Mouse (Mus musculus) ovary, adult 18-20 months (tissue): Measurements from ENCODE around the gene Fyttd1.
"Not testable (repeated sequence)": the region's sequence is repeated elsewhere in the genome, so short reads cannot be mapped to it uniquely, and the experiment has no call there.

Experiments used
- DNase-seq: peaks from one replicate; pipeline ENCODE4 v3.0.0; 2022; ENCODE audit warnings: low spot score, mixed read lengths

The Fyttd1 gene

DNA sequence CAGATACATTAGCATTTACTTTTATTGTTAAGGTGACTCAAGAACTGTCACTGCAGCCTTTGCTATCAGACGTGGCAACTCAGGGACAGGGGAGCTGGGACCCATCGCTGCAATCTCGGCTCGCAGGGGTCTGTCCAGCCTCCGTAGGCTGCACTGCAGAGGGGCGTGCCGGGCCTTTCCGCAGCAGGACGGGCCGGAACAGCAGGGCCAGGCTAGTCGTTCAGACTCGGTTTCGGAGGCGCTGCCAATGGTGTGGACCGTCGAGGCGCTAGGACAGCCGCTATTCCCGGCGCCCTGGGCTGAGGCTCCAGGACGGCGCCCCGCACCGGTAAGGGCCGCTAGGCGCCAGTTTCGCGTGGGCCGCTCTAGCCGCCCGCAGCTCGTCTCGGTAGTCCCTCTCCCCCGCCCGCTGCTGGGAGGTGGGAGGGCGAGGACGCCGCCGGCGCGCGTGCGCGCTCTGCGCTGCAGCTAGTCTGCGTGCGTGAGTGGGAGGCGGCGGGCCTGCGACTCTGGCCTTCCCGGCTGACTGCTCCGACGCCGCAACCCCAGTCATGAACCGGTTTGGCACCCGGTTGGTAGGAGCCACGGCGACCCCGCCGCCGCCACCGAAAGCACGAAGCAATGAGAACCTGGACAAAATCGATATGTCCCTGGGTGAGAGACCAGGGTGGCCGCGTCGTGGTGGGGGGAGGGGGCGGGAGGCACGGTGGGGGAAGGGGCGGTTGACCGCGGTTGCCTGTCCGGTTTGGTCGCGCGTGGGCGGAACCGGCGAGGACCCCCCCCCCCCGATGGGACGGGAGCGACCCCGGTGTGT, at the start of gene Fyttd1, which contains the start of gene Rubcn:
TSS of gene Fyttd1 (plus strand) at position 158 of the 814 bp plus-strand sequence.
TSS of gene Rubcn (minus strand) at position 424 of the 814 bp plus-strand sequence.
- DNase-seq: peak; percentile 93

DNA sequence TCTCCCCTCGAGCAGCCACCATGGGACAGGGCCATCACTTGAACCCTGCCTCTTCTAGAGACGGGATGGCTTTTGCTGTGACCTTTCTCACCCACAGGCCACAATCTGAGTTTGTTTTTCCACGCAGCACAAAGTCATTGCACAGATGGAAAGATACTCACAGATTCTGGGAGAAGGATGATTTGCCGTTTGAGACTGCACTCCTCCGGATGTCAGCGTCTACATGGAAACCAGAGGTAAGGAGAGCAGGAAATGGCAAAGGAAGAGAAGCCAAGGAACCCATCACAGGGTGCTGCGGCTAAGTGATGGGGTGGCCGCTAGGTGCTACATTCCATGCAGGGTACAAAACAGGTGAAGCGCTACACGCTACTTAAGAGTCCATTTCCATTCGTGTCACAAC, 48.2 kb upstream of the Fyttd1 start:
- DNase-seq: no peak

DNA sequence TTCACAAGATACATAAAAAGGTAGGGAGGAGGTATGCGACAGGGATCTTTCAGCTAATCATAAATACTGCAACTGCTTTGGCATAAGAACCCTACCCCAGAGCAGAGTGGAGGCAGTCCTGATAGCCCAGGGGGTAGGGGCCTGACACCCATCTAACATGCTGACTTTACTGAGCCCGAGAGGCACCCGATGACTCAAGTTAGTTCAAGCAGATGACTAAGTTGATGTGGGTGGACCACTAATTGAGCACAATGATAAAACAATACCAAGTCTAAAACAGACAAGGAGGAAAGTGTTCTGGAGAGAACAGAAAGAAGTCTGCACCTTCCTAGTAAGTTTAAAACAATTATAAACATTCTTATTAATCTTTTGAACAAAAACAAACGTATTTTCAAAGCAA, 45.8 kb upstream of the Fyttd1 start:
- no peak for DNase-seq

DNA sequence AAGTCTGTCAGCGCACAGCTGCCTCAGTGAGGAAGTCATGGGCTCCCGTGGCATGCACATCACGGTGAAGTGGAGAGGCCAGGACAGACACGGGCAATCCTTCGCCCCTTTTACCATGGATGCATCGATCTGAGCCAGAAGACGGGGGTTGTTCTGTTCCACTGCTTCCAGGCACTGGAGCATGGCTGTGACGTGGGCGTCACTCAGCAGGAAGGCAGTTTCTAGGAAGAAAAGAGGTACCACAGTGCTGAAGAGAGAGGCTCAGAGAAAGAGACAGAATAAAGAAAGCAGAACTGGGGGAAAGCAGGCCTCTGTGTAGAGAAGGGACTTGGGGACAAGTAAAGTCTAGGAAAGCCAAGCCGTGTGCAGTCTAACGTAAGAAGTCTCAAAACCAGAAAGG, 30.2 kb upstream of the Fyttd1 start:
- no peak for DNase-seq

DNA sequence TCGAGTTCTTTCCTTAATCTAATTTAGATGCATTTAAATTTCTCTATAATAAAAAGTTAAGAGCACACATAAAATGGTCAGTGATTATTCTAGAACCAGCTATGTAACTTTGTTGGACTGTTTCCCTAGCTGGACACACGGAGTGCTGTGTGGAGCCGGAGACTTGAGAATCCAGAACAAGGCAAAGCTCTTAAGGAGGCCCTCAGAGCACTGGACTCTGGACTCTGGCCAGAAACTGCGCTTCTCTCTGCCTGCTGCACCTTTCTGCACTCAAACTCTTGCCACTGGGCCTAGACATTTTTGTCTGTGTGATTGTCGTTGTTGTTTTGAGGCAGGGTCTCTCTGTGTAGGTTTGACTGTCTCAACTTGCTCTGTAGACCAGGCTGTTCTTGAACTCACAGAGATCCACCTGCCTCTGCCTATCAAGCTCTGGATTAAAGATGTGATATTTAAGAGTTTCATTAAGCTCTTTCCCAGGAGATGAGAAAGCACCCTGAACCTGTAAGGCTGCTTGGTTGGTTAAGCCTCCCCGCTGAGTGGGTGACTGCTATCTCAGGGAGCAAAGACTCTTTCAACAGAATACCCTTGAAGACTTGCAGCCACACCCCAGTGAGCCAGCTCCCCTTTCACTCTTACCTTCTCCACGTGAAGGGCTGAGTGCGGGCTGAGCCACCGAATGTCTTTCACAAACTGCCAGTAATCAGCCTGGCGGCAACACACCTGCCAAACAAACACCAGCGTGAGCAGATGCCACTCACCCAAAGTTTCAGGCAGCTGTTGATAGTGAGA, 28.1 kb upstream of the Fyttd1 start:
- DNase-seq: no peak

DNA sequence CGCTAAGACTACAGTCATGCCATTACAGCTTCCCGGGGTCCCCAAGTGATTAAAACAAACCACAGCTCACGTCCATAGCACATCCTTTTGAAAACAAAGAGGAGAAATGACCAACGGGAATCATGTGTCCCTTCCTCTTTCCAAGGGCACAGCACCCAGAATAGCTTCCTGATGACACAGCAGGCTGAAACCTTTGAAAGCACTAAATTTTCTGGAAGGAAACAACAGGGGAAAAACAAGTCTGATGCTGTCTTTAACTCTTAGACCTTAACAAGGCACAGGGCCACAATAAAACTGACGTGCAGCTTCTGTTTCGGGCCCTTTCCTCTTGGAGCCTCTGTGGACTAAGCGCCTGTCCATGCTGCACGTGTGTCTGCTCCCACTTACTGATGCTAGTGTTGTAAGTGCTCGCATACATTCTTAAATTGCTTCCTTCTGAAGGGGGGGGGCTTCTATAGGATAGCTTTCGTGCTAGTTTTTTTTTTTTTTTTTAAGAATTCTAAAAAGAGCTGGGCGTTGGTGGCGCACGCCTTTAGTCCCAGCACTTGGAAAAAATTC, 23.7 kb upstream of the Fyttd1 start:
- no peak for DNase-seq

DNA sequence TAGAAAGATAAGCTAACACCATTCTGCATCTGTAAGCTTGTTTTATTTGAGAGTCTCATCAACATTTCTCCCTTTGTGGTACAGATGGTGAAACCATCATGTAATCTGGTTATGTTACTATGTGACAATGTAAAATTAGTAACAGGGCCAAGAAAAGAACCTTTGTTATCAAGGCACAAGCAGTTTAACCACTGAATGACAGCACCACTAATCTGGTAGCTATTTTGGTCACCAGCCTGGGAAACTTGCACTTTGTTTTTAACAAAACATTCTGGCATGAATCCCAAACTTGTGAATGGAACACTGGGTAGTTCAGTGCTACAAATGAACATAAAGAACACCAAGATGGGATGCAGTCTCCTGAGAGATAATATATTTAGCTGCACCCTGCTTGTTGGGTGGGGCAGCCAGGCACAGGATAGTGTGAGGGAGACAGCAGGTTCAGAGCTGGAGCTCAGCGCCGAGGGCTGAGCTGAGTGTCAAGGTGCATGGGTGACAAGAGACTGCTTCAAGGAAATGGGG, 23.2 kb upstream of the Fyttd1 start:
- no peak for DNase-seq

DNA sequence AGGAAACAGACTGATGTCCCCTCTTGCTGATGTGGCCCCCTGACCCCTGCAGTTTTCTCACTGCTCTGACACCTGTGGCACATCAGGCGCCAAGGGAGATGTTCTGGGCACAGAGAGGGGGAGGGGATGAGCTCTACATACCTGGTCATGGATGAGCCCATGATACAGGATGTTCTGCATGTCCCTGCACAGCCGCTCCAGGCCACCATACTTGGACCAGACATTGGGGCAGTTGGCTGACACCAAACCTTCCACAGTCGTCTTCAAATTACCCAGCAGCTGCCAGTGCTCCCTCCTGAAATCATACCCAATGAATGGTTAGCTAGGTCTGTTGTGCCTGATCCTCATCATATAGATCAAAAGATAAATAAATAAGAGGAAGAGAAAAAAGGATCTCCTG, 20.5 kb upstream of the Fyttd1 start:
- DNase-seq: no peak

DNA sequence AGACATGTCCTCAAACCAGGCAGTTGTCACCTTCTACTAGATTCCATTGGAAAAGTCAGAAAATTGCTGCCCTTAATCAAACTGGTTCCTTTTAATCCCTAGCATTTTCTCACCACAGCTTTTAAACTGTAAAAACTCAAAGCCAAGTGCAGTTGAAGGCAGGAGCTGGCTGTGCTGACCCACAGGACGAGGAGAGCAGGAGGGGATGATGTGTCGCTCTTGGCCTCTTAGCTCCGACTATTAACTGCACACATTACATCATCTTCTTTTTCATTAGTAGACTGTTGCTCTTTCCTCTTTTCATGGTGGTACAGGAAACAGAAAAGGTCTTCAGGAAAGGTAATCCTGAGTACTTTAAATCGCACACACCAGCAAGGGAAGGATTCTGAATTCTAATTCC, 18.9 kb upstream of the Fyttd1 start:
- no peak for DNase-seq

DNA sequence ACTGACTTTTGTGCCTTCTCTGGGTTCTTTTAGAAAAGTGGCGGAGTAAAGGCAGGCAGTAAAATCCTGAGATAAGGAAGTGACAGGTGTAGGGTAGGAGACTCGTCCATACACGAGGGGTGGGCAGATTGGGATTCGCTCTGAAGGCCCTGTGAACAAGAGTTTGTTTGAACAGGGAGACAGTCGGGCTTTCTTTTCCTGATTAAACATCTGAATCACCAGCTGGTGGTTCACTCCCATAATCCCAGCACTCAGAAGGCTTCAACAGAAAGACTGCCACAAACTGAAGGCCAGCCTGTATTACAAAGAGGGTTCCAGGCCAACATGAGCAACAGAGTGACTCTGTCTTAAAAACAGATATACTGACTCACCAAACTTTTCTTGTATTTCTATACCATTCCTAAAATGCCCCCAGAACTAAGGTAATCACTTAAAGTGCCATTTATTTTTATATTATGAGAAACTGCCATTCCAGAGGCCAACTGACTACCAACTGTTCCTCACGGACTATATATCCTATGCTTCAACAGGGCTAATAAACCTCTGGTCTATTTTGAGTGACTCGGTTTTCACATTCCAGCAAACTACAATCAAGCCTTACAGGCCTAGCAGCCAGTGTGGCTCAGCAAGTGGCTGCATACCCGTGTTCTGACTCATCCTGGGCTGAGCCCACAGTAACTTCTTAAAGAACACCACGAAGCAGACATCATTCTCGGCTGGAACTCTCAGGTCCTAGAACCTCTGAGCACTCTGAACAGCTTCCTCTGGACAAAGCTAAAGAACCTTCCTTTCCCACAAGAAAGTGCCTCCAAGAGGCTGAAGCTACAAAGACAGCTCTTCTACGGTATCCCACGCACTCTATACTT, 18.3 kb upstream of the Fyttd1 start:
- peak; percentile 18 for DNase-seq

DNA sequence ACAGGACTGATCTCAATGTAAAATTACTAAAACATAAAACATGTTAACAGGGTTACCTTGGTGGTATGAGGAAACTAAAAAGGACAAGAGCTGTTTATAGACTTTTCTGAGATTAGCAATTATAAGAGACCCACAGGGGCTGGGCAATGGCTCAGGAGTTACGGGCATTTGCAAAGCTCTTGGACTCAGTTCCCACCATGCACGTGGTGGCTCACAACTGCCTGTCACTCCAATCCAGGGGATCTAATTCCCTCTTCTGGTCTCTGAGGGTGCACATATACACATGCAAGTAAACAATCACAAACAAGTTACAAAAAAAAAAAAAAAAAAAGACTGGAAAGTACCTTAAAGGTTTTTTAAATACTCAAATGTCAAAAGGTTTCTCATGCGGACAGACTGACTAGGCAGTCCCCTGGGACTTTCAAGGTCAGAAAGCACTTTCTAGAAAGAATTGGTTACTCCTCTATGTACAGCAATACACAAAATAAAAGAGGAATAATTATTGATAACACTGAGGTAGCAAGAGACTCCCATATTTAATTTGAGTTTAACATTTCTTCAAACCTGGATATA, 15.4 kb upstream of the Fyttd1 start:
- DNase-seq: no peak

DNA sequence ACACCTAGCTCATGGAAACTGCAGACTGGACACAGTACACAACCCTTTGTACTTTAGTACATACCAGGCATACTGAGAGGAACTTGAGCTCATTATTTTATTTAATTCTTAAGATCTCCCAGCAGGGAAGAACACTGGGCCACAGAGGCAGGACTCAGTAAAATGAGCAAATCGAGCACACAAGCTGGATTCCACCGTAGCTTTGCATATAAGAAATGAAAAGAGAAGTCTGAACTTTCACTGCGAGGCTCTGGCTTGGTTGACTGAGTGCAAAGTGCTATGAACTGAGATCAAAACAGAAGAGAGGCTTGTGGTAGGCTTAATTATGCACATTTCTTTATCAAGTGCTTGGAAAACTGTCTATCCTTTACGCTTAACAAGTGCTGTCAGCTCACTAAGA, 11.9 kb upstream of the Fyttd1 start:
- DNase-seq: no peak

DNA sequence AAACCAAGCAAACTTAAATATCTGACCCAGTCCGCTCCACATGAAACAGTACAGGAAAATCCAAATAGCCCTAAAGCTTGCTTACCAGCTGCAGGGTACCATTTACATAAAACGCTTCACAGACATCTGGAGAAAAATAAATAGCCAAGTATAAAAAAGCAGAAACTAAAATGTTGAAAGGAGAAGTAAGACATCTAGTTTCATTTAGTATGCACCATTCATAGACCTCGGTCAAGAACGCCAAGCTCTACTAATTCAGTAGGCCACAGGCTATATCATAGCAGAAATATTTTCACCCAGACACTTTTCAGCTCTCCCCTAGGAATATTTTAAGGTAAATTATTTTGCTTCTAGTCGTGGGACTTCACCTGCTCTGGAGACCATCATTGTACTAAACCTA, 10.6 kb upstream of the Fyttd1 start:
- no peak for DNase-seq

DNA sequence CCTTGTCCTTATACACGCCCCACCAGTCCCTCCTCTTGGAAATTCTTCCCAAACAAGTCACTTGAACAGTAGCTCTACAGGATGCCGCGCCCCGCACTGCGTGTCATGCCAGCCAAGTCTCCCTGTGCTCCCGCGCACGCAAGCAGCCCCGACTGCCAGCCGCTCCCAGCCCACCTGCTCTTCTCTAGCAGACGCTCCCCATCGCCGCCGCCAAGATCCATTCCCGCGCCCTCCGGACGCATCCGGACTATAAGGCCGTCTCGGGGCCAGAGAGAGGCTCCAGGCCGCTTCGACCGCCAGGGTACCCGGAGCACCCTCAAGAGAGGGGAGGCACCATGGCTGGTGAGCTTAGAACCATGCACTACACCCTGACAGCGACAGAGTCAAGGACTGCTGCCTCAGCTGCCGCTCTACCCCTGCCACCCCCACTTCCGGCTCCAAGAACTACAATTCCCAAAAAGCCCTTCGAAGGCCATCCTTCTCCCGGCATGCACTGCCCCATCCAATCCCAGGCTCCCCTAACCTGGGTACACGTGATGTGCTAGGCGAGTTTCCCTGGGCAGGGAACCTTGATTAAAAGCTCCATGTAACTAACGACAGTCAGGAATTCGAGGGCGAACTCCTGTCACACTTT, 9.3 kb upstream of the Fyttd1 start:
- DNase-seq: peak; percentile 86

DNA sequence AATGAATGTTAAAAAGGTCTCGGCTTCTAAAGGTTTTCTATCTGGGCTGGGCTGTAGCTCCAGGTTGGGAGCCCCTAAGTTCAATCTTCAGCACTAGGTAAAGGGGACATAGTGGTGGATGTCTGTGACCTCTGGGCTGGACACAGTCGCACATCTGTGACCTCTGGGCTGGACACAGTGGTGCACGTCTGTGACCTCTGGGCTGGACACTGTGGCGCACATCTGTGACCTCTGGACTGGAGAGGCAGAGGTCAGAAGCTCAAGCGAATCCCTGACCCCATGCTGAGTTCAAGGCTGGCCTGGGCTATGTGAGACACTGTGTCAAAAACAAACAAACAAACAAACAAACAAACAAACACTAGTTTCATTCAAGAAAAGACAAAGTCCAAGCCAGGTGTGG, 7.1 kb upstream of the Fyttd1 start:
- no peak for DNase-seq

DNA sequence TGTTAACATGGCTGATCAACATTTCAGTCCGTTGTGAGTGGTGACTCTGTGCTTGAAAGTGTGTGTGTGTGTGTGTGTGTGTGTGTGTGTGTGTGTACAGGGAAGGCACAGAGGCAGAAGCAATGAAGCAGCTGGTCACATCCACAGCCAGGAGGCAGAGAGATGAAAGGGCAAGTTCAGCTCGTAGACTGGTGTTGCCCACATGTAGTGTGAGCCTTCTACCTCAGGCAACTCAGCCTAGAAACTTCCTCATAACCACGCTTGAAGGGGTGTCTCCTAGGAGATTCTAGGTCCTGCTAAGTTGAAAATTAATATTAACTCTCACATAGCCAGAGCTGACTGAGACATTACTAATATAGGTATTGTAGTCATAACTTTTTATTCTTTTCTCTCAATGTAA, 3.9 kb upstream of the Fyttd1 start:
- DNase-seq: no peak

DNA sequence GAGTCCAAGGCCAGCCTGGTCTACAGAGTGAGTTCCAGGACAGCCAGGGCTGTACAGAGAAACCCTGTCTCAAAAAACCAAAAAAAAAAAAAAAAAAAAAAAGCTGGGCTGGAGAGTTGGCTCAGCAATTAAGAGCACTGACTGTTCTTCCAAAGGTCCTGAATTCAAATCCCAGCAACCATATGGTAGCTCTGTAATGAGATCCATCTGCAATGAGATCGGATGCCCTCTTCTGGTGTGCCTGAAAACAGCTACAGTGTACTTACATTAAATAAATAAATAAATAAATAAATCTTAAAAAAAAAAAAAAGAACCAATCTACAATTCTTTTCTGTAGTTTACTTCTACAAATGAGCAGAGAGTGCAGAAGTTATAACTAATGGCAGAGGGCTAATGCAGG, 2.0 kb upstream of the Fyttd1 start:
- DNase-seq: not testable (repeated sequence)

DNA sequence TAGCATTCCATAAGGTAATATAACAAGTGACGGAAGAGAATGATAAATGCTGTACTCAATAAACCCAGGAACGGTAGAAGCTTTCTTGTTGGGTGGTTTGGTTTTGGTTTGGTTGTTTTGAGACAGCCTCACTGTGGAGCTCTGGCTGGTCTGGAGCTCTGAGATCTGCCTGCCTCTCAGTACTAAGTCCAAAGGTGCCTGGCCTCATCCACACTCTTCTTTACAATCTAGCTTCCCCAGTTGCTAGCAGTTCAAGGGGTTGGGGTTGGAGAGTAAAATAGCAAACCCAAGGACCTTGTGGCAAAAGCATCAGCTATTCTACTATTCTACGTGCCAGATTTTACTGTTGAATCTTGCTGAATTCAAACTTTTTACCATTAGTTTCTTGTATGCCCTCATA, 1.5 kb upstream of the Fyttd1 start:
- DNase-seq: no peak

DNA sequence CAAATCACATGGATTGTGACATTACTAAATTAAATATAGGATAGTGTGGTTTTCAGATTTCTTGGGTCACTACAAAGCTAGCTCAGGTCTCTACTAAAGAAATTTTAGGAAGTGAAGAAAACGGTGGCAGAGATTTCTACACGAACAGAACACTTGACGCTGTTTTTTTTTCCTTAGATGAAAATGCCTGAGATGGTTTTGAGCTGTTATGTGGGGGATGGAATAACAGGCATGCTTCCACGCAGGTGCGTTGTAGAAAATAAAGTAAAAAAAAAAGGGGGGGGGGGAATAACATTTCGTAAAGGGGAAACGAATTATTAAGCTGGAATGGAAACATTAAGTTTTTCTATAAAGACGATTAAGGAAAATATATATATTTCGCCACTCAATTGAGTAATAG, 469 bp upstream of the Fyttd1 start:
- no peak for DNase-seq

DNA sequence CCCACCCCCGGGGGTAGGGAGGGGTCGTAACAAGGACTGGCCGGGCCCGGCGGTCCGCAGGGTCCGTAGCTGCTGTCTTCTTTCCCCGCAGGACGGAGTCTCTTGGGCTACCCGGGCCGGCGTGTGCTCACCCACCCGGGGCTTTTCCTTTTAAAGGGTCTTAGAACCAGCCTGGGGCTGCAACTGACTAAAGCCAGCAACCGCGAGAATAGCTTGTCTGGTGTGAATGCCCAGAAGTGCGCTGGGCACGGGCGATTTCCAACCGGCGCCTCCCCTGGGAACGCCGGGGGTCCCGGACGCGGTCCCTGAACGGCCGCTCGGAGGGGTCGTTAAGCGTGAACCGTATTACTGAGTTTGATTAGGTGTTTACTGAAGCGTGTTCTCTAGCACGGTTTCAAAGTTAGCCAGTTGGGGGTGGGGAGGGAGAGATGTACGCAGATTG, 878 bp downstream of the Fyttd1 start:
- DNase-seq: no peak
